Mouse (Mus musculus): Measurements from ENCODE around the gene Rad1. TPM values are rescaled to one million over a fixed set of nuclear protein-coding genes. Genes with fewer than 3 reads are reported as not detected.

Rad1 gene
- polyA plus RNA-seq (2012; ENCODE audit: insufficient read depth, insufficient read length, low replicate concordance, missing spikeins): not detected in 2 replicates

- no peaks in the 10 kb centered on the region for H3K4me1 ChIP-seq (ENCODE audit: control insufficient read depth, insufficient read depth, low read length)
- H3K27ac ChIP-seq (ENCODE audit: insufficient read depth, low read depth, low read length): 0 out of 2 replicates have a peak within 1 kb of the TSS, but pooled peaks have one; percentile 24
- TF ChIP-seq CTCF (IDR thresholded peaks at IDR 0.05; ENCODE audit: insufficient read depth, low read depth, low read length): no peak
- peak; percentile 61 for TF ChIP-seq POLR2A (IDR thresholded peaks at IDR 0.05; ENCODE audit: insufficient read depth, low read depth, low read length)
- WGBS: under 1% methylated on average over 58 of the region's 58 CpGs
- peak within 1 kb of the TSS; percentile 57 for H3K4me3 ChIP-seq (ENCODE audit: insufficient read depth, low read depth, low read length)
These were observed at the start of gene Rad1, which contains the start of gene Brix1 for GRCm38 (mm10) chr15:10485484-10486364. Gene Rad1, plus strand, starts transcription at chr15:10486018. Gene Brix1, minus strand, starts transcription at chr15:10485947.

- no peak overlapping the region for H3K4me3 ChIP-seq (ENCODE audit: insufficient read depth, low read depth, low read length)
- TF ChIP-seq POLR2A (IDR thresholded peaks at IDR 0.05; ENCODE audit: insufficient read depth, low read depth, low read length) (no peak), CTCF (IDR thresholded peaks at IDR 0.05; ENCODE audit: insufficient read depth, low read depth, low read length) (no peak)
- WGBS: 54% methylated on average over 1 of the region's 1 CpGs
- H3K27ac ChIP-seq (ENCODE audit: insufficient read depth, low read depth, low read length): no peak overlapping the region
- H3K4me1 ChIP-seq (ENCODE audit: control insufficient read depth, insufficient read depth, low read length): no peaks in the 10 kb centered on the region
These were observed 48.9 kb upstream of the Rad1 start for GRCm38 (mm10) chr15:10436893-10437292.

- WGBS: 69% methylated on average over 6 of the region's 6 CpGs
- no peak overlapping the region for H3K4me3 ChIP-seq (ENCODE audit: insufficient read depth, low read depth, low read length)
These were observed 45.9 kb upstream of the Rad1 start for GRCm38 (mm10) chr15:10439963-10440362.

GRCm38 (mm10) chr15:10441493-10441892 is 44.3 kb upstream of the Rad1 start:
- 79% methylated on average over 9 of the region's 9 CpGs for WGBS
- no peak overlapping the region for H3K27ac ChIP-seq (ENCODE audit: insufficient read depth, low read depth, low read length)
- no peak overlapping the region for H3K4me3 ChIP-seq (ENCODE audit: insufficient read depth, low read depth, low read length)
- H3K4me1 ChIP-seq (ENCODE audit: control insufficient read depth, insufficient read depth, low read length): no peaks in the 10 kb centered on the region
- TF ChIP-seq POLR2A (IDR thresholded peaks at IDR 0.05; ENCODE audit: insufficient read depth, low read depth, low read length): no peak
- no peak for TF ChIP-seq CTCF (IDR thresholded peaks at IDR 0.05; ENCODE audit: insufficient read depth, low read depth, low read length)

More at GRCm38 (mm10) chr15:10439963-10440362, 45.9 kb upstream of the Rad1 start:
- no peak for TF ChIP-seq POLR2A (IDR thresholded peaks at IDR 0.05; ENCODE audit: insufficient read depth, low read depth, low read length)
- no peak for TF ChIP-seq CTCF (IDR thresholded peaks at IDR 0.05; ENCODE audit: insufficient read depth, low read depth, low read length)
- H3K27ac ChIP-seq (ENCODE audit: insufficient read depth, low read depth, low read length): no peak overlapping the region
- no peaks in the 10 kb centered on the region for H3K4me1 ChIP-seq (ENCODE audit: control insufficient read depth, insufficient read depth, low read length)

GRCm38 (mm10) chr15:10442275-10442674 is 43.5 kb upstream of the Rad1 start:
- Histone ChIP-seq H3K4me3 (ENCODE audit: insufficient read depth, low read depth, low read length) (no peak overlapping the region), H3K27ac (ENCODE audit: insufficient read depth, low read depth, low read length) (no peak overlapping the region), H3K4me1 (ENCODE audit: control insufficient read depth, insufficient read depth, low read length) (no peaks in the 10 kb centered on the region)
- 26% methylated on average over 1 of the region's 1 CpGs for WGBS
- no peak for TF ChIP-seq CTCF (IDR thresholded peaks at IDR 0.05; ENCODE audit: insufficient read depth, low read depth, low read length)
- no peak for TF ChIP-seq POLR2A (IDR thresholded peaks at IDR 0.05; ENCODE audit: insufficient read depth, low read depth, low read length)

GRCm38 (mm10) chr15:10447102-10447501 is 38.7 kb upstream of the Rad1 start:
- no peak for TF ChIP-seq POLR2A (IDR thresholded peaks at IDR 0.05; ENCODE audit: insufficient read depth, low read depth, low read length)
- TF ChIP-seq CTCF (IDR thresholded peaks at IDR 0.05; ENCODE audit: insufficient read depth, low read depth, low read length): no peak
- Histone ChIP-seq H3K27ac (ENCODE audit: insufficient read depth, low read depth, low read length) (no peak overlapping the region), H3K4me1 (ENCODE audit: control insufficient read depth, insufficient read depth, low read length) (no peaks in the 10 kb centered on the region), H3K4me3 (ENCODE audit: insufficient read depth, low read depth, low read length) (no peak overlapping the region)
- WGBS: 95% methylated on average over 3 of the region's 3 CpGs

- no peaks in the 10 kb centered on the region for H3K4me1 ChIP-seq (ENCODE audit: control insufficient read depth, insufficient read depth, low read length)
- 91% methylated on average over 12 of the region's 12 CpGs for WGBS
- TF ChIP-seq CTCF (IDR thresholded peaks at IDR 0.05; ENCODE audit: insufficient read depth, low read depth, low read length) (no peak), POLR2A (IDR thresholded peaks at IDR 0.05; ENCODE audit: insufficient read depth, low read depth, low read length) (no peak)
- no peak overlapping the region for H3K4me3 ChIP-seq (ENCODE audit: insufficient read depth, low read depth, low read length)
- H3K27ac ChIP-seq (ENCODE audit: insufficient read depth, low read depth, low read length): no peak overlapping the region
These were observed 24.8 kb upstream of the Rad1 start for GRCm38 (mm10) chr15:10460986-10461385.

- no peak for TF ChIP-seq POLR2A (IDR thresholded peaks at IDR 0.05; ENCODE audit: insufficient read depth, low read depth, low read length)
- TF ChIP-seq CTCF (IDR thresholded peaks at IDR 0.05; ENCODE audit: insufficient read depth, low read depth, low read length): no peak
- Histone ChIP-seq H3K4me1 (ENCODE audit: control insufficient read depth, insufficient read depth, low read length) (no peaks in the 10 kb centered on the region), H3K27ac (ENCODE audit: insufficient read depth, low read depth, low read length) (no peak overlapping the region), H3K4me3 (ENCODE audit: insufficient read depth, low read depth, low read length) (no peak overlapping the region)
- WGBS: 81% methylated on average over 5 of the region's 5 CpGs
These were observed 22.3 kb upstream of the Rad1 start for GRCm38 (mm10) chr15:10463555-10463954.

GRCm38 (mm10) chr15:10464678-10465077 is 21.1 kb upstream of the Rad1 start:
- TF ChIP-seq CTCF (IDR thresholded peaks at IDR 0.05; ENCODE audit: insufficient read depth, low read depth, low read length): no peak
- TF ChIP-seq POLR2A (IDR thresholded peaks at IDR 0.05; ENCODE audit: insufficient read depth, low read depth, low read length): no peak
- H3K4me3 ChIP-seq (ENCODE audit: insufficient read depth, low read depth, low read length): no peak overlapping the region
- WGBS: 97% methylated on average over 3 of the region's 3 CpGs
- H3K4me1 ChIP-seq (ENCODE audit: control insufficient read depth, insufficient read depth, low read length): no peaks in the 10 kb centered on the region
- no peak overlapping the region for H3K27ac ChIP-seq (ENCODE audit: insufficient read depth, low read depth, low read length)

All from olfactory bulb, adult 2 months (tissue).